Mouse (Mus musculus) lung, adult 2 months (tissue): Measurements from ENCODE around the gene Pemt.

Experiments
- CTCF ChIP-seq: fragments of 200-500 bp; IDR thresholded peaks from 2 replicates; pipeline ENCODE4 v1.5.1; 2011; ENCODE audit warnings: mild to moderate bottlenecking, low read length, control low read depth; ENCODE audit not compliant: insufficient read depth
- POLR2A ChIP-seq: fragments of 200-500 bp; IDR thresholded peaks from 2 replicates; pipeline ENCODE4 v1.6.1; 2011; ENCODE audit warnings: low read depth, mild to moderate bottlenecking, control low read depth, low read length, borderline replicate concordance; ENCODE audit errors: extremely low read depth

DNA sequence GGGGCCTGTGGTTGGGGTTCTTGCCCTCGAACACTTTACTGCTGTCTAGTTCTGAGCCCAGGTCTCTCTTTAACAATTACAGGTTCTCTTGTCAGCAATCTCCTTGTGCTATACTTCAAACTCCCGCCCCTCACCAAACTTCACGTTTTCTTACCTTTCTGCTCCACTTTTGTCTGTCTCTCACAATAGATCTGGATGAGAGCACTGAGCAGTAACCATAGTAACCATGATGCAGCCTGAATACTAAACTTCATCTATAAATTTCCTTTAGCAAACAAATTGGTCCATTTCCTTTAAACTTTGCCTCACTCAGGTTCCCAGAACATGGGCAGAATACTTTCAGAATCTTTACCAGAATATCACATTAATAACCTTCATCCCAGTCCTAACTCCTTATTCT is 36.8 kb downstream of the Pemt start:
- TF ChIP-seq POLR2A (no peak), CTCF (no peak)
